Mouse (Mus musculus): ENCODE data around the gene Camta2. TPM values are rescaled to one million over a fixed set of nuclear protein-coding genes. Genes with fewer than 3 reads are reported as not detected.

The Camta2 gene
- polyA plus RNA-seq, 1 experiment from 2014 or later: 10.8 TPM

DNA sequence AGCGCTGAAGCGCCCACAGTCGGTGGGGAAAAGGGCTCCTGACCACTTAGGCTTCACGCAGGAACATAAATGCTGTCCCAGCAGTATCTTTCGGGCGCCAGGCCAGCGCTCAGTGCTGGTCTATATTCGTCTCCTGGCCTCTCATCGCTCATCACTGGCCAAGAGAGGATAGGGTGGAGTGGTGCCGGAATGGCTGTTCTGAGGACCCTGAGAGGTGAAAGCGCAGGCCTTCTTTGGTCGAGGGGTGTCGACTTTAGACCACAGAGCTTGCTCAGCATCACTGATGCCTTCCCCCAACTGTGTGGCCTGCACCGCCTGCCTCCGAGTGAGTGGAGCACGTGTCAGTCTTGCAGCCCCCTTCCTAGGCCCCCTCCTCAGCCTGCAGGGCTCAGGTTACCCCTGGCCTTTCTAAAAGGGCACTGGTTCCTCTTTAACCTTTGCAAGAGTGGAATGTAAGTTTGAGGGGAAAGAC, 31.4 kb downstream of the Camta2 start:
- 3% methylated on average over 16 of the region's 16 CpGs for WGBS

DNA sequence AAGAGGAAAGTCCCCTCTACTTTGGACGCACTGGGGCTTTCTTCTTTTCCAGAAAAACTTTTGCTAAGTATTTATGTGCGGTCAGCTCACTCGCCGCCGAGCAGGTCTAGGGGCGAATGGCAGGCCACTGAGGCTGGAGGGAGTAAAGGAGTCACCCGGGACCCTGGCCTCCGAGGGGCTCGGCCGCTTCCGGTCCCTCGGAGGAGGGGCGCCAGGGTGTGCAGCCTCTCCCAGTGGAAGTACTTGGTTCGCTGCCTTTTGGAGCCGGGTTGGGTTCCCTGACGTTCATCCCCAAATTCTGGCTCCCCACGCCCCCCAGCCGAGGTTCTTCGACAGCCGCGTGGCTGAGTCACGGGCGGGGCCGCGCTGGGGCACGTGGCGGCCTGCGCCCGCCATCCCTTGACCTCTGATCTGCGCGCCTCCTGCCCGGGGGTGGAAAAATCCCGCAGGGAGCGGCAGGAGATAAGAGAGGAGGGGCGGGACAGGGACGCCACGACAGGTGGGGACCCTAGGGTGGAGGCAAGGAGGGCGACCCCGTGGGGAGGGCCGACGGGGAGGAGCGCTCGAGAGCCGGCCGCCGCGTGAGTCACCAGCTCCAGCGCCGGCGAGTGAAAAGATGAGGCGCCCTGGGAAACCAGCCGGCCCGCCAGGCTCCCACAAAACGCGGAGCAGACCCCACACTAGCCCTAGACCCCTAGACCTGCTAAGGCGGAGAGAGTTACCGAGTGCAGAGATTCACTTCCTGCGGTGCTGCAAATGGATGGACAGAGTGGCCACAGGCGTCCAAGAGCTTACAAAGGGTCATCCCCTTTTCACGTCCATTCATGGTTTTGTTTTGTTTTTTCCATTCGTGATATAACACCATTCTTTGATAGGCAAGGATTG, 32.1 kb downstream of the Camta2 start:
- peak overlapping the region; percentile 97 for H3K4me2 ChIP-seq (ENCODE audit: low read depth, low read length, severe bottlenecking)
- peak overlapping the region; percentile 98 for H3K9ac ChIP-seq (ENCODE audit: low read length)
- H3K27ac ChIP-seq (ENCODE audit: low read depth, low read length): peak overlapping the region; percentile 94
- peak; percentile 48 for ATAC-seq (replicated peaks; ENCODE audit: low FRiP score)
- peak overlapping the region; percentile 99 for H3K4me3 ChIP-seq (ENCODE audit: low read depth, low read length)
- DNase-seq (ENCODE audit: low spot score): peak; percentile 86
- H3K27me3 ChIP-seq (ENCODE audit: control insufficient read depth, insufficient read depth, low read length): no peaks in the 10 kb centered on the region
- H3K4me1 ChIP-seq (replicated peaks; ENCODE audit: control insufficient read depth, insufficient read depth, low read length): peaks cover 26% of the 10 kb centered on the region
- under 1% methylated on average over 61 of the region's 61 CpGs for WGBS
- no peaks in the 10 kb centered on the region for H3K9me3 ChIP-seq (ENCODE audit: control insufficient read depth, low read length)
- peaks cover 6% of the 10 kb centered on the region for H3K36me3 ChIP-seq (ENCODE audit: control insufficient read depth, insufficient read depth, low read length)

More for the DNA sequence above, 31.4 kb downstream of the Camta2 start:
- H3K27me3 ChIP-seq (ENCODE audit: control insufficient read depth, insufficient read depth, low read length): no peaks in the 10 kb centered on the region
- H3K36me3 ChIP-seq (ENCODE audit: control insufficient read depth, insufficient read depth, low read length): peaks cover 2% of the 10 kb centered on the region; the same call in 1 of the 2 replicates
- H3K4me2 ChIP-seq (ENCODE audit: low read depth, low read length, severe bottlenecking): peak overlapping the region; percentile 97
- ATAC-seq (replicated peaks; ENCODE audit: low FRiP score) (no peak; the same call in 1 of the 2 replicates), DNase-seq (ENCODE audit: low spot score) (peak; percentile 71)
- H3K4me1 ChIP-seq (replicated peaks; ENCODE audit: control insufficient read depth, insufficient read depth, low read length): peaks cover 25% of the 10 kb centered on the region
- peak overlapping the region; percentile 99 for H3K4me3 ChIP-seq (ENCODE audit: low read depth, low read length)
- H3K9me3 ChIP-seq (ENCODE audit: control insufficient read depth, low read length): no peaks in the 10 kb centered on the region
- H3K27ac ChIP-seq (ENCODE audit: low read depth, low read length): peak overlapping the region; percentile 94; the same call in 1 of the 2 replicates
- peak overlapping the region; percentile 98 for H3K9ac ChIP-seq (ENCODE audit: low read length)

DNA sequence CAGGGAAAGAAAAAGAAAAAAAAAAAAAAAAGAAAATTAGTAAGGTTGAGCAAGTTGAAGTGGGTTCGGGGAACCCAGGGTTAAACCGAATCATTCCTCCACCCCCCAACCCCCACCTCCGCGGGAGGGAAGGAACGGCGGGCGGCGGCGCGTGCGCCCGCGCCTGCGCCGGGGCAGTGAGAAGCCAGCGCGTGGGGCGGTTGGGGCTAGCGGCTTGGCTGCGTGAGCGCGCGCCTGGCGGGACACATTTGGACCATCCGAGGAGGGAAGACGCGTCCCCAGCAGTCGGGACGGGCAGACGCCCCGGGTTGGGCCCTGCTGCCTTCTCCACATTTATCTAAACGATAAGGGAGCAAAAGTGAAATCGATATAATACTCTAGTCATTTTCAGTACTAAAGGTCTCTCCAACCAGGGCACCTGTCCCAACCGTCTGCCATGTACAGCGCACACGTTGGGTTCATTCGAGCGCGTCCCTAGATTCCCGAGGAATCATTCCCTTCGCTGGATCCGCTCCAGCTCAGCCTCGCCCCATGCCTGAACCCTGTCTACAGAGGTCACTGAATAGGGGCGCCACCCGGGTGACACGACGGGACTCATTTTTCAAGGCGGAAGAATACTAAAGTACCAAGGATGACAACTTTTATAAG, 32.9 kb downstream of the Camta2 start:
- Histone ChIP-seq H3K4me1 (replicated peaks; ENCODE audit: control insufficient read depth, insufficient read depth, low read length) (peaks cover 29% of the 10 kb centered on the region), H3K4me2 (ENCODE audit: low read depth, low read length, severe bottlenecking) (peak overlapping the region; percentile 97), H3K36me3 (ENCODE audit: control insufficient read depth, insufficient read depth, low read length) (peaks cover 12% of the 10 kb centered on the region), H3K4me3 (ENCODE audit: low read depth, low read length) (peak overlapping the region; percentile 99), H3K27ac (ENCODE audit: low read depth, low read length) (peak overlapping the region; percentile 94), H3K27me3 (ENCODE audit: control insufficient read depth, insufficient read depth, low read length) (no peaks in the 10 kb centered on the region), H3K9me3 (ENCODE audit: control insufficient read depth, low read length) (no peaks in the 10 kb centered on the region), H3K9ac (ENCODE audit: low read length) (peak overlapping the region; percentile 98)
- under 1% methylated on average over 48 of the region's 48 CpGs for WGBS
- peak; percentile 48 for ATAC-seq (replicated peaks; ENCODE audit: low FRiP score)
- peak; percentile 88 for DNase-seq (ENCODE audit: low spot score)

DNA sequence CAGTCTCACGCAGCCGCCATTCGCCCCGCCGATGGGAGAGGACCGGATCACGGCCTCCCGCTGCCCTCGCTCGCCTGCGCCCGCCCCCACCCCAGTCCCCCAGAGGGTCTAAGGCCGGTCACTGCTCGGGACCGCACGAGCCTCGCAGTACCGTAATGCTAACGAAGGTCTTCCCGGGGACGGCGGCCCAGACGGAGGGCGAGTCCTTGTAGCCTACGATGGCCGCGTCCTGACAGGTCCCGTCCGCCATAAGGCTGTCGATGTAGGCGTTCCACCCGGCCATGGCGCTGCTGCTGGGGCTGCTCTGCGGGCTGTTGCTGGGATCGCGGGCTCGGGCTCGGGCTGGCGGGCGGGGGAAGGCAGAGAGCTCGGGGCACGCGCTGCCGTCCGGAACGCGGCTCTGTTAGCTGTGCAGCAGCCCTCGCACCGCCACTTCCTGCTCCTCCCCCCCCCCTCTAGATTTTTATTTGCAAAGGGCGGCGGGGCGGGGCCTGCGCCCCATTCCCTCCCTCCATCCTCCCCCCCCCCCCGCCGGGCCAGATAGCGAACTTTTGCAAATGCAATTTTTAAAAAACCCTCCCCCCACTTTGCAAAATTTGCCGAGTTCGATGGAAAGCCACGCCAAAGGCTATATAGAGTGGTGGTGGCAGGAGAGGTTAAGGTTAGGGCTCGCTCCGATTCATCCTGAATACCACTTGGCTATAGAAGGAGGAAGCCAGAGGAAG, 33.5 kb downstream of the Camta2 start, which contains the start of gene Pfn1:
Gene Pfn1, minus strand, starts transcription at position 447 of the 725 bp plus-strand sequence.
- peak within 1 kb of the TSS; percentile 97 for H3K4me2 ChIP-seq (ENCODE audit: low read depth, low read length, severe bottlenecking)
- peak within 1 kb of the TSS; percentile 99 for H3K4me3 ChIP-seq (ENCODE audit: low read depth, low read length)
- under 1% methylated on average over 57 of the region's 61 CpGs for WGBS
- H3K36me3 ChIP-seq (ENCODE audit: control insufficient read depth, insufficient read depth, low read length): peaks cover 18% of the 10 kb centered on the region
- ATAC-seq (replicated peaks; ENCODE audit: low FRiP score) (peak; percentile 38), DNase-seq (ENCODE audit: low spot score) (peak; percentile 92)
- H3K27me3 ChIP-seq (ENCODE audit: control insufficient read depth, insufficient read depth, low read length): no peaks in the 10 kb centered on the region
- H3K4me1 ChIP-seq (replicated peaks; ENCODE audit: control insufficient read depth, insufficient read depth, low read length): peaks cover 29% of the 10 kb centered on the region
- peak within 1 kb of the TSS; percentile 94 for H3K27ac ChIP-seq (ENCODE audit: low read depth, low read length)
- peak within 1 kb of the TSS; percentile 98 for H3K9ac ChIP-seq (ENCODE audit: low read length)
- no peaks in the 10 kb centered on the region for H3K9me3 ChIP-seq (ENCODE audit: control insufficient read depth, low read length)

DNA sequence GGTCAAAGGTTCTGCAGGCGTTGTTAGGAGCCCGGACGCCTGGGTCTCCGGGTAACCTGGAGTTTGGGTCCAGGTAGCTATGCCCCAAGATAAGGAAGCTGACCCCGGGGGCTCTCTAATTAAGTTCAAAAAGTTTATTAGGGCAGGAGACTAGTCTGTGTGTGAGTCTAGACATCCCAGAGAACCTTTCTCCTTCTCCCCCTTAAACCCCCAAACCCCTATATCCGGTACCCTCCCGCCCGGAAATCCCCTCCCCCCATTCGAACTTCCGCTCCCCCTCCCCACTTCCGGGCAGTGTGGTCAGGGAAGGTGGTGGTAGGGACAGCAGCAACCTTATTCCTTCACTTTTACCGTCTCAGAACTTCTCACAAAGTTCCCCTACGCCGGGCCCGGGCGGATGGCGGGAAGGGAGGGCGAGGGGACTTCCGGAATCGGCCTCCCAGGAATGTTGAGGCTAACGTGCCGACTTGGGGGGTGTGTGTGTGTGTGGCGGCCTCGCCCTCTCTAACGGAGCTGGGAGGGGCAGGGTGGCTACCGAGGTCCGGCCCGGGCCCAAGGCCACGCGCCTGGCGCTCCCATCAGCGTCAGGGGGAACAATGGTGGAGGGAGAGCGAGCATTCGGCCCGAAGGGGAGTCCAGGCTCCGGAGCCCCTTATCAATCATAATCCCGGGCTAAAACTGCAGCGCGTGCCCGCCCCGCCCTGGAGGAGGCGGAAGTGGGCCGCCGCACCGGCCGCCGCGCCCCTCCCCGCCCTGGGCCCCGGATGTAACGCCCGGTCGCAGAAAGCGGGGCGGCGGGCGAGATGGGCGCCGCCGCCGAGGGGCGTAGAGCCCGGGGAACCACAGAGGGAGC, 34.3 kb downstream of the Camta2 start:
- Histone ChIP-seq H3K27me3 (ENCODE audit: control insufficient read depth, insufficient read depth, low read length) (no peaks in the 10 kb centered on the region), H3K36me3 (ENCODE audit: control insufficient read depth, insufficient read depth, low read length) (peaks cover 21% of the 10 kb centered on the region), H3K27ac (ENCODE audit: low read depth, low read length) (peak overlapping the region; percentile 94), H3K4me2 (ENCODE audit: low read depth, low read length, severe bottlenecking) (peak overlapping the region; percentile 97), H3K9ac (ENCODE audit: low read length) (peak overlapping the region; percentile 98), H3K4me1 (replicated peaks; ENCODE audit: control insufficient read depth, insufficient read depth, low read length) (peaks cover 31% of the 10 kb centered on the region), H3K9me3 (ENCODE audit: control insufficient read depth, low read length) (no peaks in the 10 kb centered on the region), H3K4me3 (ENCODE audit: low read depth, low read length) (peak overlapping the region; percentile 99)
- 1% methylated on average over 63 of the region's 63 CpGs for WGBS
- DNase-seq (ENCODE audit: low spot score) (peak; percentile 86), ATAC-seq (replicated peaks; ENCODE audit: low FRiP score) (peak; percentile 58)

DNA sequence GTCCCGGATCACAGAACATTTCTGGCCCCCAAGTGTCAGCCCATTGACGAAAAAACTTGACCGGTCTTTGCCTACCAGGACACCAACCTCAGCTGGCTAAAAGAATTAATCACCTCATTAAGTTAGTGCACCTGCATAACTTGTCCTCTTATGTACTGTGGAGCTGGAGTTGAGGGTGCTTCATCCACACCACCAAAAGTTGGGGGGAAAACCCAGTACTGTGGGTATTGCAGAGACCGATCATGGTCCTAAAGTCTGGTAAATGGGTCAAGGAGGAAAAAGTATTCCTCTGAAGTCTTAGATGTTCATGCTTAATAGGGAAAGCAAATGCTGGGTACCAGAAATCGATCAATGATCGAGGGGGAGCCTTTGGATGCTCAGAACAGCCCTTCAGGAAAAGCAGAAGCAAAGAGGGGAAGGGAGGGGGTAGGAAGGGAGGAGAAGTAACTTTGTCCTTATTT, 35.0 kb downstream of the Camta2 start:
- Histone ChIP-seq H3K27me3 (ENCODE audit: control insufficient read depth, insufficient read depth, low read length) (no peaks in the 10 kb centered on the region), H3K36me3 (ENCODE audit: control insufficient read depth, insufficient read depth, low read length) (peaks cover 21% of the 10 kb centered on the region), H3K4me1 (replicated peaks; ENCODE audit: control insufficient read depth, insufficient read depth, low read length) (peaks cover 35% of the 10 kb centered on the region), H3K27ac (ENCODE audit: low read depth, low read length) (peak overlapping the region; percentile 94), H3K9me3 (ENCODE audit: control insufficient read depth, low read length) (no peaks in the 10 kb centered on the region), H3K9ac (ENCODE audit: low read length) (peak overlapping the region; percentile 98), H3K4me2 (ENCODE audit: low read depth, low read length, severe bottlenecking) (peak overlapping the region; percentile 97), H3K4me3 (ENCODE audit: low read depth, low read length) (peak overlapping the region; percentile 99)
- ATAC-seq (replicated peaks; ENCODE audit: low FRiP score): no peak
- WGBS: 64% methylated on average over 6 of the region's 6 CpGs
- peak; percentile 41 for DNase-seq (ENCODE audit: low spot score)

DNA sequence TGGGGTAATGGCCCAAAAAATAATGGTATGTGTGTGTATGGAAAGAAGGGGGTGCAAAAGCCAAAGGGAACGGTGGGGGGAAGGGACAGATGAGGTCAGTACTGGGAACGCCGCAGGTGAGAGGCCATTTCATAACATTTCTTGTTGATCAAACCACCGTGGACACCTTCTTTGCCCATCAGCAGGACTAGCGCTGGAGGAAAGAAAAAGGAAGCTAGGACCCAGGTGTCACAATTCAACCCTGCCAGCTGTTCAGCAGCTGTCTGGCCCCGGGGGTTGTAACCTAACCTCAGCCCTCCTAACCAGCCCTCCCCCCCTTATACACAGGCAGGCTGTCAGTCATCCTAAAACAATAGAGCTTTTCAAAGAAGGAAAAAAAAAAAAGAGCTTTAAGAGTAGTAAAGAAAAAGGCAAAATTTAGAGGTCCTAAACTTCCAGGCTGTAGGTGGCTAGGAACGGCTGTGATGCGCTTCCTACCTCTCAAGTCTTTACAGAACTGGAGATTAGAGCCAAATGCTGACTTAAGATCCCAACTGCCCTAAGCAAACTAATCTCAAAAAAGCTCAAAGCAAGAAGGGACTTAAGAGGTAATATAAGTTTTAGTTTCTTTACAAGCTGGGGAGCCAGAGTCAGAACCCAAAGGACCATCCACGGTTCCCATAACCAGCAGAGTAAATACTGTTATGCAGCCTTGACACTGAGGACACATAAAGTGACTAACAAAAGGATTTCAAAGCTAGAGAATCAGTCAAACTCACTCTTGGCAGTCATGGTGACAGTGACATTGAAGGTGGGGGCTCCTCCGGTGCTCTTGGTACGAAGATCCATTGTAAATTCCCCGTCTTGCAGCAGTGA, 35.6 kb downstream of the Camta2 start:
- Histone ChIP-seq H3K4me2 (ENCODE audit: low read depth, low read length, severe bottlenecking) (peak overlapping the region; percentile 97), H3K4me1 (replicated peaks; ENCODE audit: control insufficient read depth, insufficient read depth, low read length) (peaks cover 36% of the 10 kb centered on the region), H3K36me3 (ENCODE audit: control insufficient read depth, insufficient read depth, low read length) (peaks cover 21% of the 10 kb centered on the region), H3K4me3 (ENCODE audit: low read depth, low read length) (peak overlapping the region; percentile 99), H3K27me3 (ENCODE audit: control insufficient read depth, insufficient read depth, low read length) (no peaks in the 10 kb centered on the region), H3K27ac (ENCODE audit: low read depth, low read length) (no peak overlapping the region), H3K9ac (ENCODE audit: low read length) (peak overlapping the region; percentile 98), H3K9me3 (ENCODE audit: control insufficient read depth, low read length) (no peaks in the 10 kb centered on the region)
- 76% methylated on average over 12 of the region's 12 CpGs for WGBS
- ATAC-seq (replicated peaks; ENCODE audit: low FRiP score) (no peak), DNase-seq (ENCODE audit: low spot score) (peak; percentile 50)

Measured in forebrain, embryonic 11.5 days (tissue).